Mouse (Mus musculus): ENCODE measurements around the gene Ybx2. TPM values are rescaled to one million over a fixed set of nuclear protein-coding genes. Genes with fewer than 3 reads are reported as not detected.

Gene Ybx2
- polyA plus RNA-seq, 1 experiment from 2014 or later, result 6.2 TPM

DNA sequence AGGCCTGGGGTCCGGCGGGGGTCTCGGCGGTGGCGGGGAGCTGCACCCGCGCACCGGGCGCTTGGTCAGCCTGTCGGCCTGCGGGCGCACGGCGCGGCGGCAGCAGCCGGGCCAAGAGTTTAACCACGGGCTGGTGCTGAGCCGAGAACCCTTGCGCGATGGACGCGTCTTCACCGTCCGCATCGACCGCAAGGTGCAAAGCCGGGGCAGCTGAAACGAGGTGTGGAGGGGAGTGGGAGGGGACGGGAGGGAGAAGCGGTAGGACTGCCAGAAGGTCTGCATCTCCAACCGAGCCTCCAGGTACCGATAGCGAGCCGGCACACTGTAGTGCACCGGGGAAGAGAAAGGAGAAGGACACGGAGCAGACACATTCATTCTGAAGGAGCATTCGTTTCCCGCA is 33.6 kb upstream of the Ybx2 start:
- no peak for ATAC-seq
- under 1% methylated on average over 32 of the region's 39 CpGs for whole genome bisulfite sequencing
- H3K4me1 ChIP-seq (ENCODE audit: control insufficient read depth, insufficient read depth, low read depth, low read length), result peaks cover 17% of the 10 kb centered on the region

GRCm38 (mm10) chr11:69902972-69903371 is 32.6 kb upstream of the Ybx2 start:
- H3K36me3 ChIP-seq (ENCODE audit: control insufficient read depth, insufficient read depth, low read length), result peaks cover 31% of the 10 kb centered on the region
- H3K9me3 ChIP-seq (ENCODE audit: control insufficient read depth, low read length), result no peaks in the 10 kb centered on the region
- no peak overlapping the region for H3K27ac ChIP-seq (ENCODE audit: low read depth, low read length)
- WGBS, result 92% methylated on average over 13 of the region's 13 CpGs
- no peak overlapping the region; the same call in 1 of the 2 replicates for H3K4me3 ChIP-seq (ENCODE audit: low read length)
- H3K27me3 ChIP-seq (replicated peaks; ENCODE audit: control insufficient read depth, insufficient read depth, low read length), result no peaks in the 10 kb centered on the region
- peak overlapping the region; percentile 94 for H3K9ac ChIP-seq (ENCODE audit: low read depth, low read length)
- no peak for ATAC-seq
- H3K4me2 ChIP-seq (ENCODE audit: low read length), result peak overlapping the region; percentile 88
- H3K4me1 ChIP-seq (ENCODE audit: control insufficient read depth, insufficient read depth, low read depth, low read length), result peaks cover 17% of the 10 kb centered on the region

More for the DNA sequence above, 33.6 kb upstream of the Ybx2 start:
- Histone ChIP-seq H3K4me2 (ENCODE audit: low read length) (peak overlapping the region; percentile 88), H3K4me3 (ENCODE audit: low read length) (peak overlapping the region; percentile 92), H3K27me3 (replicated peaks; ENCODE audit: control insufficient read depth, insufficient read depth, low read length) (no peaks in the 10 kb centered on the region), H3K9me3 (ENCODE audit: control insufficient read depth, low read length) (no peaks in the 10 kb centered on the region), H3K36me3 (ENCODE audit: control insufficient read depth, insufficient read depth, low read length) (peaks cover 21% of the 10 kb centered on the region), H3K9ac (ENCODE audit: low read depth, low read length) (peak overlapping the region; percentile 94), H3K27ac (ENCODE audit: low read depth, low read length) (peak overlapping the region; percentile 97)

- ATAC-seq, result no peak
- WGBS, result 97% methylated on average over 9 of the region's 9 CpGs
- Histone ChIP-seq H3K4me1 (ENCODE audit: control insufficient read depth, insufficient read depth, low read depth, low read length) (peaks cover 16% of the 10 kb centered on the region), H3K4me2 (ENCODE audit: low read length) (no peak overlapping the region), H3K4me3 (ENCODE audit: low read length) (no peak overlapping the region), H3K27me3 (replicated peaks; ENCODE audit: control insufficient read depth, insufficient read depth, low read length) (no peaks in the 10 kb centered on the region), H3K9me3 (ENCODE audit: control insufficient read depth, low read length) (no peaks in the 10 kb centered on the region), H3K36me3 (ENCODE audit: control insufficient read depth, insufficient read depth, low read length) (peaks cover 44% of the 10 kb centered on the region), H3K9ac (ENCODE audit: low read depth, low read length) (no peak overlapping the region), H3K27ac (ENCODE audit: low read depth, low read length) (no peak overlapping the region)
These were observed 31.3 kb upstream of the Ybx2 start for GRCm38 (mm10) chr11:69904311-69904710.

DNA sequence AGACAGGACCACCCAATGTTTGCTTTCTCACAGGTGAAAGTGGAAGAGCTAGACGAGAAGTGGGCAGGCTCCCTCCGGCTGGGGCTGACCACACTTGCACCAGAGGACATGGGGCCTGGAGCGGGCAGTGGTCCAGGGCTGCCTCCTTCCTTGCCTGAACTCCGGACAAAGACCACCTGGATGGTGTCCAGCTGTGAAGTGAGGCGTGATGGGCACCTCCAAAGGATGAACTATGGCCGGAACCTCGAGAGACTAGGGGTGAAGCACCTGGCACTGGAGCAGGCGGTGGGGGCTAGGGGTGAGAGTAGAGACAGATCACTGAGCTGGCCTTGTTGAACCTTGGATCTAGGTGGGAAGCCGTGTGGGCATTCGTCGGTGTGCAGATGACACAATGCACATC is 27.0 kb upstream of the Ybx2 start:
- 95% methylated on average over 11 of the region's 11 CpGs for whole genome bisulfite sequencing
- H3K36me3 ChIP-seq (ENCODE audit: control insufficient read depth, insufficient read depth, low read length), result peaks cover 79% of the 10 kb centered on the region
- H3K4me3 ChIP-seq (ENCODE audit: low read length), result no peak overlapping the region
- peaks cover 5% of the 10 kb centered on the region for H3K4me1 ChIP-seq (ENCODE audit: control insufficient read depth, insufficient read depth, low read depth, low read length)
- no peak overlapping the region for H3K9ac ChIP-seq (ENCODE audit: low read depth, low read length)
- no peak for ATAC-seq
- no peak overlapping the region for H3K4me2 ChIP-seq (ENCODE audit: low read length)
- no peaks in the 10 kb centered on the region for H3K27me3 ChIP-seq (replicated peaks; ENCODE audit: control insufficient read depth, insufficient read depth, low read length)
- H3K27ac ChIP-seq (ENCODE audit: low read depth, low read length), result no peak overlapping the region
- H3K9me3 ChIP-seq (ENCODE audit: control insufficient read depth, low read length), result no peaks in the 10 kb centered on the region

- ATAC-seq, result no peak
- 90% methylated on average over 5 of the region's 5 CpGs for WGBS
These were observed 26.4 kb upstream of the Ybx2 start for GRCm38 (mm10) chr11:69909174-69909573.

GRCm38 (mm10) chr11:69910177-69910576 is 25.4 kb upstream of the Ybx2 start:
- no peaks in the 10 kb centered on the region for H3K27me3 ChIP-seq (replicated peaks; ENCODE audit: control insufficient read depth, insufficient read depth, low read length)
- H3K4me2 ChIP-seq (ENCODE audit: low read length), result no peak overlapping the region
- no peak overlapping the region for H3K4me3 ChIP-seq (ENCODE audit: low read length)
- no peak for ATAC-seq
- H3K36me3 ChIP-seq (ENCODE audit: control insufficient read depth, insufficient read depth, low read length), result peaks cover 69% of the 10 kb centered on the region
- WGBS, result 94% methylated on average over 8 of the region's 8 CpGs
- no peak overlapping the region for H3K9ac ChIP-seq (ENCODE audit: low read depth, low read length)
- peaks cover 15% of the 10 kb centered on the region for H3K4me1 ChIP-seq (ENCODE audit: control insufficient read depth, insufficient read depth, low read depth, low read length)
- H3K9me3 ChIP-seq (ENCODE audit: control insufficient read depth, low read length), result no peaks in the 10 kb centered on the region
- H3K27ac ChIP-seq (ENCODE audit: low read depth, low read length), result no peak overlapping the region

More at GRCm38 (mm10) chr11:69909174-69909573, 26.4 kb upstream of the Ybx2 start:
- Histone ChIP-seq H3K36me3 (ENCODE audit: control insufficient read depth, insufficient read depth, low read length) (peaks cover 75% of the 10 kb centered on the region), H3K9me3 (ENCODE audit: control insufficient read depth, low read length) (no peaks in the 10 kb centered on the region), H3K4me2 (ENCODE audit: low read length) (no peak overlapping the region), H3K27ac (ENCODE audit: low read depth, low read length) (no peak overlapping the region), H3K4me1 (ENCODE audit: control insufficient read depth, insufficient read depth, low read depth, low read length) (peaks cover 5% of the 10 kb centered on the region), H3K4me3 (ENCODE audit: low read length) (no peak overlapping the region), H3K9ac (ENCODE audit: low read depth, low read length) (no peak overlapping the region), H3K27me3 (replicated peaks; ENCODE audit: control insufficient read depth, insufficient read depth, low read length) (no peaks in the 10 kb centered on the region)

DNA sequence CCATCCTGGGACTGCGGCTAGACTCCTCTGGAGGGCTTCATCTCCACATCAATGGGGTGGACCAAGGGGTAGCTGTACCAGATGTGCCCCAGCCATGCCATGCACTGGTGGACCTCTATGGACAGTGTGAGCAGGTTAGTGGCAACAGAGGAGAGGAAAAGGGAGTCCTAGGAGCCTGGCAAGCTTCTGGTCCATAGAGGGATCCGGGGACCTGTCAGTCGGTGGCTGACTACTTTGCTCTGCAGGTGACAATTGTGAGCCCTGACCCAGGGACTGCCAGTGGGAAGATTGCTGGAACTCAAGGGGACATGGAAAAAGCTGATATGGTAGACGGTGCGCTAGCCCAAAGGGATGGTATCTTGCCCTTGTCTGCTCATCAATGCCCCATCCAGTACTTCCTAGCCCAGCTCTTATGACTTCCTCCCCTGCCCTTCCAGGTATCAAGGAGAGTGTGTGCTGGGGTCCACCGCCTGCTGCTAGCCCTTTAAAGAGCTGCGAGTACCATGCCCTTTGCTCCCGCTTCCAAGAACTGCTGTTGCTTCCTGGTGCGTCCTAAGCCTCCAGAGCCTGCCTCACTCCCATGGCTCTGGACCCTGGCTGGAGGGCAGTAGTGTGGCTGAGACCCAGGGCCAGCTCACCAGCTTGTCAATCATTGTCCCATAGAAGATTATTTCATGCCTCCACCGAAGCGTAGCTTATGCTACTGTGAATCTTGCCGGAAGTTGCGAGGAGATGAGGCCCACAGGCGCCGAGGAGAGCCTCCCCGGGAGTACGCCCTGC is 24.6 kb upstream of the Ybx2 start:
- no peak for ATAC-seq
- 94% methylated on average over 17 of the region's 17 CpGs for WGBS

GRCm38 (mm10) chr11:69911701-69912100 is 23.9 kb upstream of the Ybx2 start:
- WGBS, result 92% methylated on average over 5 of the region's 6 CpGs
- Histone ChIP-seq H3K9me3 (ENCODE audit: control insufficient read depth, low read length) (no peaks in the 10 kb centered on the region), H3K4me2 (ENCODE audit: low read length) (no peak overlapping the region), H3K9ac (ENCODE audit: low read depth, low read length) (no peak overlapping the region), H3K27me3 (replicated peaks; ENCODE audit: control insufficient read depth, insufficient read depth, low read length) (no peaks in the 10 kb centered on the region), H3K4me3 (ENCODE audit: low read length) (no peak overlapping the region), H3K4me1 (ENCODE audit: control insufficient read depth, insufficient read depth, low read depth, low read length) (peaks cover 23% of the 10 kb centered on the region), H3K27ac (ENCODE audit: low read depth, low read length) (no peak overlapping the region), H3K36me3 (ENCODE audit: control insufficient read depth, insufficient read depth, low read length) (peaks cover 70% of the 10 kb centered on the region)
- ATAC-seq, result no peak

More for the DNA sequence above, 24.6 kb upstream of the Ybx2 start:
- H3K36me3 ChIP-seq (ENCODE audit: control insufficient read depth, insufficient read depth, low read length), result peaks cover 72% of the 10 kb centered on the region
- no peaks in the 10 kb centered on the region for H3K9me3 ChIP-seq (ENCODE audit: control insufficient read depth, low read length)
- H3K4me1 ChIP-seq (ENCODE audit: control insufficient read depth, insufficient read depth, low read depth, low read length), result peaks cover 23% of the 10 kb centered on the region
- H3K27ac ChIP-seq (ENCODE audit: low read depth, low read length), result no peak overlapping the region
- H3K27me3 ChIP-seq (replicated peaks; ENCODE audit: control insufficient read depth, insufficient read depth, low read length), result no peaks in the 10 kb centered on the region
- H3K9ac ChIP-seq (ENCODE audit: low read depth, low read length), result no peak overlapping the region
- H3K4me3 ChIP-seq (ENCODE audit: low read length), result no peak overlapping the region
- no peak overlapping the region for H3K4me2 ChIP-seq (ENCODE audit: low read length)

GRCm38 (mm10) chr11:69912716-69913530 is 22.7 kb upstream of the Ybx2 start:
- Histone ChIP-seq H3K9me3 (ENCODE audit: control insufficient read depth, low read length) (no peaks in the 10 kb centered on the region), H3K36me3 (ENCODE audit: control insufficient read depth, insufficient read depth, low read length) (peaks cover 69% of the 10 kb centered on the region), H3K9ac (ENCODE audit: low read depth, low read length) (no peak overlapping the region), H3K27me3 (replicated peaks; ENCODE audit: control insufficient read depth, insufficient read depth, low read length) (no peaks in the 10 kb centered on the region), H3K27ac (ENCODE audit: low read depth, low read length) (no peak overlapping the region), H3K4me3 (ENCODE audit: low read length) (peak overlapping the region; percentile 86), H3K4me2 (ENCODE audit: low read length) (peak overlapping the region; percentile 99), H3K4me1 (ENCODE audit: control insufficient read depth, insufficient read depth, low read depth, low read length) (peaks cover 23% of the 10 kb centered on the region)
- WGBS, result 78% methylated on average over 15 of the region's 15 CpGs
- ATAC-seq, result no peak; the same call in 1 of the 2 replicates
